Mouse (Mus musculus) embryonic facial prominence, embryonic 14.5 days (tissue): ENCODE data around the gene Rhbg. TPM values are rescaled to one million over a fixed set of nuclear protein-coding genes. Genes with fewer than 3 reads are reported as not detected.

Experiments used
- ATAC-seq: fragments of 200-750 bp; cut with Nextera tagmentation; 2 replicates; pipeline ENCODE4 v1.8.0; 2017; ENCODE audit warnings: low read depth, moderate number of reproducible peaks, moderate TSS enrichment
- DNase-seq: peaks from one replicate; pipeline ENCODE4 v3.0.0-alpha.2; 2015; ENCODE audit warnings: low spot score
- H3K27ac ChIP-seq: fragments of 300-500 bp; sonication (generic); replicated peaks from 2 replicates; pipeline ENCODE4 v1.5.1; 2014; ENCODE audit warnings: low read depth, mild to moderate bottlenecking, low read length, moderate library complexity
- H3K27me3 ChIP-seq: fragments of 300-500 bp; sonication (generic); replicated peaks from 2 replicates; pipeline ENCODE4 v1.6.1; 2014; ENCODE audit warnings: low read length; ENCODE audit not compliant: control insufficient read depth, insufficient read depth
- H3K36me3 ChIP-seq: fragments of 300-500 bp; sonication (generic); 2 replicates; pipeline ENCODE4 v1.6.1; 2014; ENCODE audit warnings: low read length, mixed read lengths; ENCODE audit not compliant: control insufficient read depth, insufficient read depth
- H3K4me1 ChIP-seq: fragments of 300-500 bp; sonication (generic); 2 replicates; pipeline ENCODE4 v1.6.1; 2014; ENCODE audit warnings: antibody characterized with exemption, low read length; ENCODE audit not compliant: control insufficient read depth, insufficient read depth
- H3K4me2 ChIP-seq: fragments of 300-500 bp; sonication (generic); 2 replicates; pipeline ENCODE4 v1.6.1; 2014; ENCODE audit warnings: low read depth, mild to moderate bottlenecking, low read length, moderate library complexity, mixed read lengths
- H3K4me3 ChIP-seq: fragments of 300-500 bp; sonication (generic); 2 replicates; pipeline ENCODE4 v1.5.1; 2014; ENCODE audit warnings: low read depth, mild to moderate bottlenecking, low read length
- H3K9ac ChIP-seq: fragments of 300-500 bp; sonication (generic); 2 replicates; pipeline ENCODE4 v1.6.1; 2014; ENCODE audit warnings: low read depth, mild to moderate bottlenecking, low read length, moderate library complexity, mixed read lengths
- H3K9me3 ChIP-seq: fragments of 300-500 bp; sonication (generic); 2 replicates; pipeline ENCODE4 v1.6.1; 2016; ENCODE audit warnings: low read length; ENCODE audit not compliant: control insufficient read depth
- WGBS: fragments of 180-500 bp; shearing (Covaris S2); extraction: QIAGEN DNeasy Blood & Tissue Kit; methylation state at CpG from one replicate; pipeline ENCODE4 v1.1.7; 2014; 5-methylcytosine and 5-hydroxymethylcytosine counted together
- polyA plus RNA-seq: library from polyadenylated mRNA; unstranded; fragments of >200 nt; fragmentation: Nextera tagmentation; extraction: Ambion mirVana; gene quantifications from 2 replicates; pipeline ENCODE4 v1.2.1, GENCODE M21; 2014

Rhbg gene
- polyA plus RNA-seq, 1 experiment from 2014 or later, result 4.1 TPM

- no peaks in the 10 kb centered on the region for H3K36me3 ChIP-seq
- no peaks in the 10 kb centered on the region for H3K4me1 ChIP-seq
- H3K4me2 ChIP-seq, result no peak overlapping the region
- no peak overlapping the region for H3K9ac ChIP-seq
- H3K9me3 ChIP-seq, result no peaks in the 10 kb centered on the region
- WGBS, result 0% methylated on average over 6 of the region's 6 CpGs
- DNase-seq (peak; percentile 89), ATAC-seq (no peak)
- peaks cover 67% of the 10 kb centered on the region for H3K27me3 ChIP-seq
- no peak overlapping the region for H3K27ac ChIP-seq
- H3K4me3 ChIP-seq, result no peak overlapping the region
Measured at GRCm38 (mm10) chr3:88220842-88221241, 33.7 kb downstream of the Rhbg start.

- Histone ChIP-seq H3K4me2 (no peak overlapping the region), H3K9ac (no peak overlapping the region), H3K27me3 (peaks cover 74% of the 10 kb centered on the region), H3K4me3 (no peak overlapping the region), H3K27ac (no peak overlapping the region), H3K36me3 (no peaks in the 10 kb centered on the region), H3K4me1 (0 out of 2 replicates have a peak, but pooled peaks cover 7% of the 10 kb centered on the region), H3K9me3 (no peaks in the 10 kb centered on the region)
- ATAC-seq (no peak), DNase-seq (no peak)
- WGBS, result 15% methylated on average over 9 of the region's 9 CpGs
Measured at GRCm38 (mm10) chr3:88219940-88220339, 34.6 kb downstream of the Rhbg start.

DNA sequence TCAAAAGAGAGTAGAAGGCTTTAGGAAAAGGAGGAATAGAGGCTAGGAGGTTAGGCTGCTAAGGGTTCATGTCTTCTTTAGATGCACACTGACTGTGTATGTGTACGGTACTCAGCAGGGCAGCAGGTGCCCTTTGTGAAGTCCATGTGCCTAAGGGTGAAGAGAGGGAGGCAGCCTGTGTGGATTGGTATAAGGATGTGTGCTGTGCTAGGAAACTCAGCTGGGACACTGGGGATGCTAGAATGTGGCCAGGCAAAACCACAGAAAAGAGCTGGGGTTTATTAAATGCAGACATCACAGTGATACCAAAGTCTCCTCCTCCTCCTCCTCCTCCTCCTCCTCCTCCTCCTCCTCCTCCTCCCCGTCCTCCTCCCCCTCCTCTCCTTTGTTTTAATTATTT lies 36.8 kb downstream of the Rhbg start:
- Histone ChIP-seq H3K27me3 (peaks cover 91% of the 10 kb centered on the region), H3K9ac (no peak overlapping the region), H3K4me1 (0 out of 2 replicates have a peak, but pooled peaks cover 9% of the 10 kb centered on the region), H3K9me3 (no peaks in the 10 kb centered on the region), H3K4me3 (no peak overlapping the region), H3K4me2 (no peak overlapping the region), H3K36me3 (no peaks in the 10 kb centered on the region), H3K27ac (no peak overlapping the region)
- WGBS, result 43% methylated on average over 1 of the region's 2 CpGs
- DNase-seq (no peak), ATAC-seq (no peak)

- DNase-seq, result no peak
- H3K9ac ChIP-seq, result no peak overlapping the region
- no peak overlapping the region for H3K4me3 ChIP-seq
- H3K9me3 ChIP-seq, result no peaks in the 10 kb centered on the region
- no peak overlapping the region for H3K4me2 ChIP-seq
- ATAC-seq, result no peak
- H3K4me1 ChIP-seq, result 0 out of 2 replicates have a peak, but pooled peaks cover 9% of the 10 kb centered on the region
- WGBS, result 8% methylated on average over 7 of the region's 7 CpGs
- no peak overlapping the region for H3K27ac ChIP-seq
- peaks cover 93% of the 10 kb centered on the region for H3K27me3 ChIP-seq
- H3K36me3 ChIP-seq, result no peaks in the 10 kb centered on the region
Measured at GRCm38 (mm10) chr3:88216534-88217326, 37.8 kb downstream of the Rhbg start.

GRCm38 (mm10) chr3:88216116-88216515 lies 38.4 kb downstream of the Rhbg start:
- WGBS, result 2% methylated on average over 6 of the region's 6 CpGs
- peak overlapping the region; percentile 26 for H3K4me3 ChIP-seq
- H3K4me2 ChIP-seq, result peak overlapping the region; percentile 35; the same call in 1 of the 2 replicates
- H3K36me3 ChIP-seq, result no peaks in the 10 kb centered on the region
- DNase-seq (no peak), ATAC-seq (no peak)
- 0 out of 2 replicates have a peak overlapping the region, but pooled peaks have one; percentile 19 for H3K9ac ChIP-seq
- H3K27me3 ChIP-seq, result peaks cover 95% of the 10 kb centered on the region
- no peaks in the 10 kb centered on the region for H3K9me3 ChIP-seq
- H3K27ac ChIP-seq, result no peak overlapping the region
- H3K4me1 ChIP-seq, result 0 out of 2 replicates have a peak, but pooled peaks cover 9% of the 10 kb centered on the region

- no peaks in the 10 kb centered on the region for H3K36me3 ChIP-seq
- H3K9me3 ChIP-seq, result no peaks in the 10 kb centered on the region
- DNase-seq (no peak), ATAC-seq (no peak)
- H3K9ac ChIP-seq, result 0 out of 2 replicates have a peak overlapping the region, but pooled peaks have one; percentile 19
- 0 out of 2 replicates have a peak, but pooled peaks cover 9% of the 10 kb centered on the region for H3K4me1 ChIP-seq
- WGBS, result 2% methylated on average over 23 of the region's 23 CpGs
- H3K4me2 ChIP-seq, result peak overlapping the region; percentile 35
- H3K27ac ChIP-seq, result no peak overlapping the region
- peaks cover 96% of the 10 kb centered on the region for H3K27me3 ChIP-seq
- peak overlapping the region; percentile 26 for H3K4me3 ChIP-seq
Measured at GRCm38 (mm10) chr3:88215553-88216004, 38.9 kb downstream of the Rhbg start.

DNA sequence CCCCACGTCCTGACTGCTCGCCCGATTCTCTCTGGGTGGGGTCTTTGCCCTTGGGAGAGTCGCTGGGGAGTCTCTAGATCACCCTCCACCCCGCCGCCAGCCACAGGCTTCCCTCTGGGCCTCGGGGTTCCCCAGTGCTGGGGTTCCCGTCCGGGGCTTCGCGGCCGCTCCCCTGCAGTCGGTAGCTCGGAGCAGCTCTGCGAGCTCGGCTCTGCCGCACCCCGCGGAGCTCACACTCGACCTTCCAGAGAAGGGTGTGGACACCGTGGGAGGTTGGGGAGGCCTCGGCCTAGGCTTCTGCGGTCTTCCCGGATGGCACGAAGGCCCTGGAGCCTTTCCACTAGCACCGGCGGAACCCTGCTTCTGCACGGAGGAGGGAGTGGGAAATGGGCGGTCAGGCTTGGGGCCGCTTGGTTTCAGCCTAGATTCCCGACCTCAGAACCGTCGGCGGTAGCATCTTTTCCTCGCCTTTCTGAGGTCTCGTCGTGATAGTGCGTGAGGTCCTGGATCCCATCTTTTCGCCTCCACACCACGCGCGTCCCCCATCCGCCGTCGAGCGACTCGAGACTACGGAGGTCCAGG lies 39.4 kb downstream of the Rhbg start:
- ATAC-seq, result no peak
- no peak overlapping the region for H3K27ac ChIP-seq
- H3K4me2 ChIP-seq, result peak overlapping the region; percentile 35
- DNase-seq, result no peak
- no peaks in the 10 kb centered on the region for H3K36me3 ChIP-seq
- H3K9me3 ChIP-seq, result no peaks in the 10 kb centered on the region
- H3K27me3 ChIP-seq, result peaks cover 96% of the 10 kb centered on the region
- WGBS, result 1% methylated on average over 44 of the region's 48 CpGs
- H3K4me1 ChIP-seq, result 0 out of 2 replicates have a peak, but pooled peaks cover 9% of the 10 kb centered on the region
- 0 out of 2 replicates have a peak overlapping the region, but pooled peaks have one; percentile 19 for H3K9ac ChIP-seq
- H3K4me3 ChIP-seq, result peak overlapping the region; percentile 26

GRCm38 (mm10) chr3:88214197-88214938 lies 40.1 kb downstream of the Rhbg start:
- H3K9me3 ChIP-seq, result no peaks in the 10 kb centered on the region
- ATAC-seq, result peak; percentile 12; the same call in 1 of the 2 replicates
- no peak overlapping the region for H3K27ac ChIP-seq
- H3K4me2 ChIP-seq, result peak overlapping the region; percentile 35; the same call in 1 of the 2 replicates
- H3K36me3 ChIP-seq, result no peaks in the 10 kb centered on the region
- H3K27me3 ChIP-seq, result peaks cover 96% of the 10 kb centered on the region
- H3K4me3 ChIP-seq, result peak overlapping the region; percentile 26
- 0 out of 2 replicates have a peak, but pooled peaks cover 9% of the 10 kb centered on the region for H3K4me1 ChIP-seq
- 0 out of 2 replicates have a peak overlapping the region, but pooled peaks have one; percentile 19 for H3K9ac ChIP-seq
- no peak for DNase-seq
- 1% methylated on average over 39 of the region's 42 CpGs for WGBS
